Mouse (Mus musculus) midbrain, embryonic 16.5 days (tissue): Measurements from ENCODE around the gene Pdpk1. TPM values are rescaled to one million over a fixed set of nuclear protein-coding genes. Genes with fewer than 3 reads are reported as not detected.

ENCODE experiments used
- ATAC-seq: fragments of 200-750 bp; cut with Nextera tagmentation; 2 replicates; pipeline ENCODE4 v1.8.0; 2017; ENCODE audit warnings: moderate TSS enrichment
- H3K27ac ChIP-seq: fragments of 300-500 bp; sonication (generic); 2 replicates; pipeline ENCODE4 v1.5.1; 2014; ENCODE audit warnings: mild to moderate bottlenecking, low read length, mixed read lengths
- H3K27me3 ChIP-seq: fragments of 300-500 bp; sonication (generic); 2 replicates; pipeline ENCODE4 v1.6.1; 2014; ENCODE audit warnings: low read depth, low read length, mixed read lengths; ENCODE audit not compliant: control insufficient read depth, insufficient read depth
- H3K36me3 ChIP-seq: fragments of 300-500 bp; sonication (generic); 2 replicates; pipeline ENCODE4 v1.6.1; 2014; ENCODE audit warnings: mild to moderate bottlenecking, low read length, moderate library complexity, mixed read lengths; ENCODE audit not compliant: control insufficient read depth, insufficient read depth
- H3K4me1 ChIP-seq: fragments of 300-500 bp; sonication (generic); 2 replicates; pipeline ENCODE4 v1.6.1; 2014; ENCODE audit warnings: mild to moderate bottlenecking, low read length, mixed read lengths; ENCODE audit not compliant: control insufficient read depth, insufficient read depth
- H3K4me2 ChIP-seq: fragments of 300-500 bp; sonication (generic); 2 replicates; pipeline ENCODE4 v1.6.1; 2014; ENCODE audit warnings: mild to moderate bottlenecking, low read length, mixed read lengths
- H3K4me3 ChIP-seq: fragments of 300-500 bp; sonication (generic); 2 replicates; pipeline ENCODE4 v1.5.1; 2014; ENCODE audit warnings: low read depth, mild to moderate bottlenecking, low read length, moderate library complexity, mixed read lengths
- H3K9ac ChIP-seq: fragments of 300-500 bp; sonication (generic); 2 replicates; pipeline ENCODE4 v1.6.1; 2014; ENCODE audit warnings: low read depth, low read length, mixed read lengths
- H3K9me3 ChIP-seq: fragments of 300-500 bp; sonication (generic); replicated peaks from 2 replicates; pipeline ENCODE4 v1.6.1; 2014; ENCODE audit warnings: mild to moderate bottlenecking, low read length, mixed read lengths; ENCODE audit not compliant: control insufficient read depth, poor library complexity, severe bottlenecking
- WGBS: fragments of 180-500 bp; shearing (Covaris S2); extraction: QIAGEN DNeasy Blood & Tissue Kit; methylation state at CpG from one replicate; pipeline ENCODE4 v1.1.7; 2014; 5-methylcytosine and 5-hydroxymethylcytosine counted together
- polyA plus RNA-seq: library from polyadenylated mRNA; unstranded; fragments of >200 nt; fragmentation: Nextera tagmentation; extraction: Ambion mirVana; gene quantifications from 2 replicates; pipeline ENCODE4 v1.2.1, GENCODE M21; 2015

The Pdpk1 gene
- polyA plus RNA-seq, 1 experiment from 2014 or later: 69.2 TPM

- Histone ChIP-seq H3K4me1 (no peaks in the 10 kb centered on the region), H3K9ac (no peak overlapping the region), H3K4me3 (no peak overlapping the region), H3K9me3 (no peaks in the 10 kb centered on the region), H3K4me2 (no peak overlapping the region), H3K27ac (no peak overlapping the region), H3K36me3 (peaks cover 18% of the 10 kb centered on the region), H3K27me3 (no peaks in the 10 kb centered on the region)
- WGBS: 50% methylated on average over 5 of the region's 5 CpGs
- no peak for ATAC-seq
Measured at GRCm38 (mm10) chr17:24046026-24046425, 104.7 kb downstream of the Pdpk1 start.

DNA sequence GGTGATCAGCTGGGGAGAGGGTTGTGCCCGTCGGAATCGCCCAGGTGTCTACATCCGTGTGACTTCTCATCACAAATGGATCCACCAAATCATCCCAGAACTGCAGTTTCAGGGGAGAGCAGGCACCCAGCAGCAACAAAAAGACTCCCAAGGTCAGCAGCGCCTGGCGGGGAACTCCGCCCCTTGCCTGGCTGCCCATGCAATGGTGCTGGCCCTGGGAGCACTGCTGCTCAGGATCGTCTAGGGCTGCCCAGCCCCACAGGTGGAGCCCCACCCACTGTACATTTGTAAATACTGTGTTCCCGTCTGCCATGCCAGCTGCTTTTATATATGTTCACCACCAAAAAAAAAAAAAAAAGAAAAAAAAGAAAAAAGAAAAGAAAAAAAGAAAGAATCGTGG, 105.1 kb downstream of the Pdpk1 start:
- no peak for ATAC-seq
- Histone ChIP-seq H3K4me1 (no peaks in the 10 kb centered on the region), H3K4me2 (no peak overlapping the region), H3K27me3 (no peaks in the 10 kb centered on the region), H3K27ac (no peak overlapping the region), H3K9ac (no peak overlapping the region), H3K9me3 (no peaks in the 10 kb centered on the region), H3K4me3 (no peak overlapping the region), H3K36me3 (peaks cover 14% of the 10 kb centered on the region)
- WGBS: 82% methylated on average over 10 of the region's 10 CpGs

- no peaks in the 10 kb centered on the region for H3K27me3 ChIP-seq
- 65% methylated on average over 5 of the region's 5 CpGs for WGBS
- H3K27ac ChIP-seq: no peak overlapping the region
- no peak for ATAC-seq
- H3K9ac ChIP-seq: no peak overlapping the region
- no peaks in the 10 kb centered on the region for H3K9me3 ChIP-seq
- H3K4me3 ChIP-seq: no peak overlapping the region
- H3K4me1 ChIP-seq: no peaks in the 10 kb centered on the region
- H3K36me3 ChIP-seq: peaks cover 13% of the 10 kb centered on the region
- no peak overlapping the region for H3K4me2 ChIP-seq
Measured at GRCm38 (mm10) chr17:24044482-24044881, 106.2 kb downstream of the Pdpk1 start.

DNA sequence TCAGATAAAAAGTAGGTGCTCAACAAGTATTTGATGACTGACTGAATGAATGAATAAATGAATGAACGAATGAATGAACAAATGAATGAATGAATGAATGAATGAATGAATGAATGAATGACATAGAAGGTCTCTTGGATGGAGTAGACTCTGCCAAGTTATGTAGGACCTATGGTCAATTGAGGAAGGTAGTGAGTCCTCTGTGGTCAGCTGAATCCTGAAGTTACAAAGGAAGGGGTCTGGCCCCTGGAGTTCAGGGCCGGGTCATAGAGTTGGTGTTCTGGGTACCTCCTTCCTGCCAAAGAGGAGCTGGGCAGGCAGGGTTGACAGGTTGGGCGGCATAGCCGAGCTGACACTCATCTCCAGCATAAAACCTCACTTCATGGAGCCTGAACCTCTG, 112.9 kb downstream of the Pdpk1 start, which contains the start of gene Prss27:
Gene Prss27, plus strand, starts transcription at position 301 of the 400 bp plus-strand sequence.
- H3K36me3 ChIP-seq: no peaks in the 10 kb centered on the region
- no peak within 1 kb of the TSS for H3K4me3 ChIP-seq
- 73% methylated on average over 4 of the region's 4 CpGs for WGBS
- no peaks in the 10 kb centered on the region for H3K4me1 ChIP-seq
- no peak within 1 kb of the TSS for H3K27ac ChIP-seq
- H3K4me2 ChIP-seq: no peak within 1 kb of the TSS
- no peaks in the 10 kb centered on the region for H3K27me3 ChIP-seq
- no peak within 1 kb of the TSS for H3K9ac ChIP-seq
- H3K9me3 ChIP-seq: no peaks in the 10 kb centered on the region
- ATAC-seq: no peak

DNA sequence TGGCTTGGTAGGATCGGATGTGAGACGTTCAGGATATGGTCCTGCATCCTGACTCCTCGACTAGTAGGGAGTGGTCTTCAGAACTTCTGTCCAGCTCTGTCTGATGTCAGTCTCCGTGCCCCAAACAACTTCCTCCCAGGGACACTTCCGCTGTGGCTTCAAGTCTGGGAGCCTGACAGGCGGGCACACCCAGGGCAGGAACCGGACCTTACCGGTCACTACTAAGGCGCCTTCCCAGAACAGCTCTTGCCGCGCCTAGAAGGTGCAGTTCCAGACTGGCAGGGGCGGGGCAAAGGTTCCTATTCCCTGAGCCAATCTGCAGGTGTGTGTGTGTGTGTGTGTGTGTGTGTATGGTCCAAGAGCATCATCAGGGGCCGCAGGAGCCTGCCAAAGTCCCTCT, 113.4 kb downstream of the Pdpk1 start:
- Histone ChIP-seq H3K36me3 (no peaks in the 10 kb centered on the region), H3K4me3 (no peak overlapping the region), H3K4me2 (no peak overlapping the region), H3K27ac (no peak overlapping the region), H3K9me3 (no peaks in the 10 kb centered on the region), H3K27me3 (no peaks in the 10 kb centered on the region), H3K4me1 (no peaks in the 10 kb centered on the region), H3K9ac (no peak overlapping the region)
- no peak for ATAC-seq
- WGBS: 87% methylated on average over 13 of the region's 13 CpGs

- no peak overlapping the region for H3K27ac ChIP-seq
- 69% methylated on average over 6 of the region's 6 CpGs for WGBS
- no peaks in the 10 kb centered on the region for H3K27me3 ChIP-seq
- no peak overlapping the region for H3K9ac ChIP-seq
- ATAC-seq: no peak
- H3K4me1 ChIP-seq: no peaks in the 10 kb centered on the region
- H3K9me3 ChIP-seq: no peaks in the 10 kb centered on the region
- no peak overlapping the region for H3K4me2 ChIP-seq
- no peak overlapping the region for H3K4me3 ChIP-seq
- H3K36me3 ChIP-seq: no peaks in the 10 kb centered on the region
Measured at GRCm38 (mm10) chr17:24036954-24037353, 113.8 kb downstream of the Pdpk1 start.

- H3K27ac ChIP-seq: no peak overlapping the region
- no peak for ATAC-seq
- H3K9ac ChIP-seq: no peak overlapping the region
- H3K27me3 ChIP-seq: no peaks in the 10 kb centered on the region
- no peak overlapping the region for H3K4me3 ChIP-seq
- no peaks in the 10 kb centered on the region for H3K4me1 ChIP-seq
- H3K9me3 ChIP-seq: no peaks in the 10 kb centered on the region
- H3K4me2 ChIP-seq: no peak overlapping the region
- WGBS: 87% methylated on average over 7 of the region's 7 CpGs
- H3K36me3 ChIP-seq: no peaks in the 10 kb centered on the region
Measured at GRCm38 (mm10) chr17:24035087-24035486, 115.6 kb downstream of the Pdpk1 start.

DNA sequence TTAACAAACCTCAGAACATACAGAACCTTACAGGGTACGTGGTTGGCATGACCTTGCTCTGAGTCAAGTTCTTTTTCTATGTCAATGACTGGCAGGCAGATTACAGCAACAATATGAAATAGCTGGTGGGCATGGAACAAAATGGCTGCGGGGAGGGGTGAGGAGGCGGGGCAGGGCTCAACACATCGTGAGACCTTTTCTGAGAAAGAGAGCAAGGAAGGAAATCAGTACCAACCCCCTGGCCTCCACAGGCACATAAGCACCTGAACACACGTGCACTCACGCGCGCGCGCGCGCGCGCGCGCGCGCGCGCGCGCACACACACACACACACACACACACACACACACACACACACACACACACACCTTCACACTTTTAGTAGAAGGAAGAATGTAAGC, 120.2 kb downstream of the Pdpk1 start:
- 56% methylated on average over 7 of the region's 22 CpGs for WGBS
- Histone ChIP-seq H3K27me3 (no peaks in the 10 kb centered on the region), H3K4me1 (no peaks in the 10 kb centered on the region), H3K4me3 (no peak overlapping the region), H3K27ac (no peak overlapping the region), H3K9ac (no peak overlapping the region), H3K4me2 (no peak overlapping the region), H3K9me3 (no peaks in the 10 kb centered on the region), H3K36me3 (no peaks in the 10 kb centered on the region)
- no peak for ATAC-seq

GRCm38 (mm10) chr17:24029477-24029876, 121.2 kb downstream of the Pdpk1 start:
- Histone ChIP-seq H3K27ac (no peak overlapping the region), H3K9ac (no peak overlapping the region), H3K27me3 (no peaks in the 10 kb centered on the region), H3K4me1 (no peaks in the 10 kb centered on the region), H3K9me3 (no peaks in the 10 kb centered on the region), H3K4me3 (no peak overlapping the region), H3K36me3 (no peaks in the 10 kb centered on the region), H3K4me2 (no peak overlapping the region)
- ATAC-seq: no peak
- WGBS: 87% methylated on average over 7 of the region's 7 CpGs
